Mouse (Mus musculus) adrenal gland, adult 2 months (tissue): Measurements from ENCODE around the gene Gnb1. TPM values are rescaled to one million over a fixed set of nuclear protein-coding genes. Genes with fewer than 3 reads are reported as not detected.

Source experiments
- DNase-seq: peaks from one replicate; pipeline ENCODE4 v3.0.0; 2021
- polyA plus RNA-seq: library from polyadenylated mRNA; depleted of rRNA; stranded (reverse); fragments of >200 nt; gene quantifications from 2 replicates; pipeline ENCODE4 v1.2.3, GENCODE M21; 2012
- total RNA-seq, 2 experiments: library from RNA; stranded (reverse); gene quantifications; 2 replicates each; pipeline ENCODE4 v1.2.3; 2021

Gnb1 gene
- total and polyA plus RNA-seq, 3 experiments, result 353 to 452 (median 445) TPM

GRCm38 (mm10) chr4:155577132-155577531, 86.0 kb downstream of the Gnb1 start:
- peak; percentile 86 for DNase-seq

- peak; percentile 30 for DNase-seq
These were observed 86.6 kb downstream of the Gnb1 start for GRCm38 (mm10) chr4:155577741-155578140.

GRCm38 (mm10) chr4:155578336-155579125, 87.4 kb downstream of the Gnb1 start:
- DNase-seq, result peak; percentile 96

GRCm38 (mm10) chr4:155580420-155580819, 89.3 kb downstream of the Gnb1 start:
- DNase-seq, result no peak

GRCm38 (mm10) chr4:155582279-155582905, 91.2 kb downstream of the Gnb1 start:
- DNase-seq, result peak; percentile 89

- DNase-seq, result no peak
These were observed 98.2 kb downstream of the Gnb1 start for GRCm38 (mm10) chr4:155589356-155589755.

- DNase-seq, result peak; percentile 64
These were observed 100.0 kb downstream of the Gnb1 start for GRCm38 (mm10) chr4:155591012-155591719.

- no peak for DNase-seq
These were observed 102.6 kb downstream of the Gnb1 start for GRCm38 (mm10) chr4:155593780-155594179.

- DNase-seq, result no peak
These were observed 104.6 kb downstream of the Gnb1 start for GRCm38 (mm10) chr4:155595777-155596176.

- DNase-seq, result no peak
These were observed 105.4 kb downstream of the Gnb1 start for GRCm38 (mm10) chr4:155596606-155597005.

GRCm38 (mm10) chr4:155598536-155598935, 107.4 kb downstream of the Gnb1 start:
- DNase-seq, result no peak

GRCm38 (mm10) chr4:155599901-155600825, 109.0 kb downstream of the Gnb1 start:
- DNase-seq, result peak; percentile 76

GRCm38 (mm10) chr4:155601091-155601996, 110.2 kb downstream of the Gnb1 start, which contains the start of gene Slc35e2:
Gene Slc35e2, plus strand, starts transcription at chr4:155601416.
- DNase-seq, result peak; percentile 95

GRCm38 (mm10) chr4:155601997-155602456, 110.9 kb downstream of the Gnb1 start:
- no peak for DNase-seq

GRCm38 (mm10) chr4:155602753-155603152, 111.6 kb downstream of the Gnb1 start:
- DNase-seq, result no peak

GRCm38 (mm10) chr4:155603801-155604200, 112.6 kb downstream of the Gnb1 start:
- no peak for DNase-seq

- DNase-seq, result no peak
These were observed 114.0 kb downstream of the Gnb1 start for GRCm38 (mm10) chr4:155605132-155605531.

- DNase-seq, result no peak
These were observed 115.7 kb downstream of the Gnb1 start for GRCm38 (mm10) chr4:155606825-155607224.
